Mouse (Mus musculus) bone marrow, adult 2 months (tissue): Measurements from ENCODE around the gene Map6.

ENCODE experiments used
- CTCF ChIP-seq: fragments of 200-500 bp; IDR thresholded peaks from 2 replicates; pipeline ENCODE4 v1.5.1; 2011; ENCODE audit warnings: low read length, control low read depth; ENCODE audit not compliant: control insufficient read depth, insufficient read depth
- POLR2A ChIP-seq: fragments of 200-500 bp; IDR thresholded peaks from 2 replicates; pipeline ENCODE4 v1.6.1; 2011; ENCODE audit warnings: low read depth, mild to moderate bottlenecking, control low read depth, low read length, borderline replicate concordance; ENCODE audit not compliant: control insufficient read depth

DNA sequence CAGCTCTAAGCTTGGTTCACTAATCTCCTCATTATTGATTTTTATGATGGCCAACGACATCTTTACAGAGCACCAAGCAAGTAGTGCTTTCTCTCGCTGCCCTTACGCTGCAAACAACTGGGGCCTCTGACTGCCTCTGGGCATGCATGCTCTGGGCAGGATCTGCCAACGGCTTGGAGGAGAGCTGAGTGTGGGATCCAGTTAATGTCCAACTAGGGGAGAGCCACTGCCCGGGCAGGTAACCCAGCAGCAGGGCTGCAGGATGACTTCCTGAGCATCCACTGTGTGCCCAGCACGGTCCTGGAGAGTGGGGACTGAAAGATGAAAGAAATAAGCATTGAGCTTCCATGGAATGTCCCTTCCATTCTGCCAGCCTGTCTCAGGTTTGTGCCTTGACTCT lies 99.5 kb downstream of the Map6 start:
- TF ChIP-seq CTCF: no peak
- TF ChIP-seq POLR2A: no peak
